Mouse (Mus musculus): ENCODE measurements at regions not wholly inside any gene's neighbourhood (a gene's known extent, or its start where the extent isn't known, plus 50 kb on each side); places are given as distances from the start of the nearest gene placed in this dataset.

DNA sequence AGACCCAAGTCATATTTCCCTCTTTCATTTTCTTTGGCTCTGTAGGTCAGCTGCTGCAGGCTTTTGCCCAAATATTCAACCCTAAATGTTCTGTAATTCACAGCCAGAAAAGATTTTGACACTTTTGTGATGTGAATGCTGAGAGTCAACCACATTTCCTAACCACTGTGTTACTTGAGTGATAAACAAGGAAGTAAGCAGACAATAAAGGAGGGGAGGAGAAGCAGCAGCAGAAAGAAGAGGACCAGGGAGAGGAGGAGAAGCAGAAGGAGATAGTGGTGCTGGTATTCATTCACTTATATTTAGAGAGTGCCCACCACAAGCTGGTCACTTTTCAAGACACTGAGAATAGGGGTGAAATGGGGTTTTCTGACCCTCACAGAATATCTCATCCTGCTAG, 404.5 kb upstream of the Meis1 start:
- TF ChIP-seq CTCF (conservative IDR thresholded peaks at IDR 0.05; ENCODE audit: low read length): no peak
- no peak for TF ChIP-seq POU5F1 (IDR thresholded peaks at IDR 0.05; ENCODE audit: borderline replicate concordance, low read length)

Measured in E14TG2a.4 (cell line).